8 mouse cellular contexts compared by ENCODE assay signal in genomic region chr1:151080510-151080980, GRCm38 (mm10).
A peak's percentile ranks its signal among the peaks of the same experiment; 100 is the strongest.
DNase-seq lines count a peak whose midpoint lies in the region; ATAC-seq lines count a peak whose summit lies in the region.

No protein-coding gene starts in this region.

- no peaks in the 10 kb centered on the region for H3K27me3 ChIP-seq in kidney, embryonic 16.5 days (ENCODE audit: insufficient read depth, low read length)
- H3K27me3 ChIP-seq in midbrain, embryonic 15.5 days (replicated peaks): no peaks in the 10 kb centered on the region

- WGBS in kidney, embryonic 16.5 days: 36% methylated on average over 9 of the region's 9 CpGs
- WGBS in midbrain, embryonic 15.5 days: 78% methylated on average over 9 of the region's 9 CpGs

- peak overlapping the region; percentile 59 for H3K27ac ChIP-seq in kidney, embryonic 16.5 days (ENCODE audit: low read length)
- H3K27ac ChIP-seq in midbrain, embryonic 15.5 days: no peak overlapping the region

- peak; percentile 59 for DNase-seq in adrenal gland, postnatal 10 days
- no peak for DNase-seq in adrenal gland, postnatal 4 days (ENCODE audit: low spot score in 2 of 2)
- peak; percentile 57 for DNase-seq in heart, adult 8-10 months (ENCODE audit: low spot score)
- DNase-seq in embryo, embryonic 9.5 days (ENCODE audit: extremely low spot score): no peak
- DNase-seq in embryo, embryonic 10 days (ENCODE audit: low spot score): no peak

- ATAC-seq in kidney, embryonic 16.5 days (ENCODE audit: low FRiP score, low TSS enrichment): no peak
- ATAC-seq in megakaryocyte progenitor cell, adult 5-6 weeks (replicated peaks; ENCODE audit: poor library complexity): 0 out of 2 replicates have a peak, but pooled peaks have one; percentile 4
- no peak for ATAC-seq in midbrain, embryonic 15.5 days (replicated peaks)

- H3K4me2 ChIP-seq in kidney, embryonic 16.5 days (replicated peaks; ENCODE audit: low read depth, low read length): peak overlapping the region; percentile 8
- H3K4me2 ChIP-seq in midbrain, embryonic 15.5 days: no peak overlapping the region

- peaks cover 22% of the 10 kb centered on the region for H3K4me1 ChIP-seq in kidney, embryonic 16.5 days (ENCODE audit: insufficient read depth, low read length)
- no peaks in the 10 kb centered on the region for H3K4me1 ChIP-seq in midbrain, embryonic 15.5 days

- peak overlapping the region; percentile 18; the same call in 1 of the 2 replicates for H3K9ac ChIP-seq in kidney, embryonic 16.5 days (replicated peaks; ENCODE audit: low read length)
- no peak overlapping the region for H3K9ac ChIP-seq in midbrain, embryonic 15.5 days

- H3K4me3 ChIP-seq in kidney, embryonic 16.5 days (ENCODE audit: low read length): no peak overlapping the region
- no peak overlapping the region for H3K4me3 ChIP-seq in midbrain, embryonic 15.5 days

- H3K36me3 ChIP-seq in kidney, embryonic 16.5 days (ENCODE audit: insufficient read depth, low read length): no peaks in the 10 kb centered on the region
- H3K36me3 ChIP-seq in midbrain, embryonic 15.5 days (replicated peaks): no peaks in the 10 kb centered on the region

- no peaks in the 10 kb centered on the region for H3K9me3 ChIP-seq in kidney, embryonic 16.5 days (ENCODE audit: low read length)
- no peaks in the 10 kb centered on the region for H3K9me3 ChIP-seq in midbrain, embryonic 15.5 days

Comparison
In these comparisons a context has a peak if more than half of its experiments do, and no peak if none do; other contexts are left out.
1. DNase-seq: peak in adrenal gland, postnatal 10 days (single experiment) and heart, adult 8-10 months (single experiment); none in adrenal gland, postnatal 4 days (0 of 2), embryo, embryonic 9.5 days (single experiment) and embryo, embryonic 10 days (single experiment).